Mouse (Mus musculus) stomach, postnatal 0 days (tissue): ENCODE data around the gene Krtap26-1.

Source experiments
- CTCF ChIP-seq: IDR thresholded peaks from 2 replicates; pipeline ENCODE4 v1.5.1; 2016; ENCODE audit warnings: antibody characterized with exemption, low read depth, mild to moderate bottlenecking, moderate library complexity
- EP300 ChIP-seq: optimal IDR thresholded peaks from 2 replicates; pipeline ENCODE3; 2016; ENCODE audit warnings: antibody characterized with exemption

DNA sequence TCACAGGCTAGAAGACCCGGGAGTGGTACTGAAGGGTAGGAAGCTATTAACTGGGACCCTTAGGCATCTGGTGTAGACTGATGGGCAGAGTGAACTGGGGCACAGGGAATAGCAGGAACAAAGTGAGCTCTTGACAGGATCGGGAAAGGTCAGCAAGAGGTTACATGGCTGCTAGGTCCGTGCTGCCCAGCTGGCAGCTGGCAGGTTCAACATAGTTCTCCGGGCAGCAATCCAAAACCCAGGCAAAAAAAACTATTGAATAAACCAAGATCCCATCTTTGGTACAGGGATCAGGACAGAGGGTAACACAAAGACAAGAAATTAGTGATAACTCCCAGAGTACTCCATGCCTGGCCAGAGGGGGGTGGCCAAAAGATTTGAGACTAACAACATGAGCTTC lies 12.5 kb downstream of the Krtap26-1 start:
- TF ChIP-seq EP300 (no peak), CTCF (no peak)
